Mouse (Mus musculus) embryonic fibroblast, embryonic 13.5 days (primary cell): ENCODE measurements around the gene Ulk1.

Experiments used
- CTCF ChIP-seq: IDR thresholded peaks from 2 replicates; pipeline ENCODE4 v1.5.1; 2011; ENCODE audit warnings: mild to moderate bottlenecking, control low read depth, low read length, moderate library complexity, borderline replicate concordance; ENCODE audit not compliant: insufficient read depth
- POLR2A ChIP-seq: IDR thresholded peaks from 2 replicates; pipeline ENCODE4 v1.6.1; 2011; ENCODE audit warnings: low read depth, mild to moderate bottlenecking, control low read depth, low read length, moderate library complexity

- TF ChIP-seq CTCF = no peak
- peak; percentile 82 for TF ChIP-seq POLR2A
Observed at GRCm38 (mm10) chr5:110779998-110780760, 29.7 kb downstream of the Ulk1 start, which contains the start of gene Pus1.
